Mouse (Mus musculus) liver, embryonic 11.5 days (tissue): ENCODE data around the gene Lrrc36. TPM values are rescaled to one million over a fixed set of nuclear protein-coding genes. Genes with fewer than 3 reads are reported as not detected.

Experiments used
- ATAC-seq: fragments of 200-750 bp; cut with Nextera tagmentation; replicated peaks from 2 replicates; pipeline ENCODE4 v1.8.0; 2017; ENCODE audit warnings: moderate number of reproducible peaks, mild to moderate bottlenecking, moderate TSS enrichment, moderate library complexity; ENCODE audit not compliant: low FRiP score
- DNase-seq: peaks from one replicate; pipeline ENCODE4 v3.0.0-alpha.2; 2017; ENCODE audit warnings: low spot score
- H3K27ac ChIP-seq: fragments of 300-500 bp; sonication (generic); 2 replicates; pipeline ENCODE4 v1.5.1; 2014; ENCODE audit warnings: mild to moderate bottlenecking, low read depth, low read length, control low read depth
- H3K27me3 ChIP-seq: fragments of 300-500 bp; sonication (generic); replicated peaks from 2 replicates; pipeline ENCODE4 v1.6.1; 2014; ENCODE audit warnings: low read length, mixed read lengths; ENCODE audit not compliant: control insufficient read depth, insufficient read depth
- H3K36me3 ChIP-seq: fragments of 300-500 bp; sonication (generic); 2 replicates; pipeline ENCODE4 v1.6.1; 2014; ENCODE audit warnings: mild to moderate bottlenecking, low read length, moderate library complexity, mixed read lengths; ENCODE audit not compliant: control insufficient read depth, insufficient read depth
- H3K4me1 ChIP-seq: fragments of 300-500 bp; sonication (generic); replicated peaks from 2 replicates; pipeline ENCODE4 v1.6.1; 2014; ENCODE audit warnings: low read length, mixed read lengths; ENCODE audit not compliant: control insufficient read depth, insufficient read depth
- H3K4me2 ChIP-seq: fragments of 300-500 bp; sonication (generic); 2 replicates; pipeline ENCODE4 v1.6.1; 2014; ENCODE audit warnings: mild to moderate bottlenecking, control low read depth, moderate library complexity
- H3K4me3 ChIP-seq: fragments of 300-500 bp; sonication (generic); 2 replicates; pipeline ENCODE4 v1.5.1; 2014; ENCODE audit warnings: low read depth, low read length, control low read depth
- H3K9ac ChIP-seq: fragments of 300-500 bp; sonication (generic); 2 replicates; pipeline ENCODE4 v1.6.1; 2014; ENCODE audit warnings: low read depth, low read length, control low read depth
- H3K9me3 ChIP-seq: fragments of 300-500 bp; sonication (generic); 2 replicates; pipeline ENCODE4 v1.6.1; 2016; ENCODE audit warnings: low read length, inconsistent platforms, mixed read lengths; ENCODE audit not compliant: control insufficient read depth
- WGBS: fragments of 180-500 bp; shearing (Covaris S2); extraction: QIAGEN DNeasy Blood & Tissue Kit; methylation state at CpG from one replicate; pipeline ENCODE4 v1.1.7; 2014; 5-methylcytosine and 5-hydroxymethylcytosine counted together
- polyA plus RNA-seq: library from polyadenylated mRNA; unstranded; fragments of >200 nt; fragmentation: Nextera tagmentation; extraction: Ambion mirVana; gene quantifications from 2 replicates; pipeline ENCODE4 v1.2.1, GENCODE M21; 2014

The Lrrc36 gene
- polyA plus RNA-seq, 1 experiment from 2014 or later: 0.19 TPM

- Histone ChIP-seq H3K4me1 (peaks cover 41% of the 10 kb centered on the region), H3K9ac (0 out of 2 replicates have a peak within 1 kb of the TSS, but pooled peaks have one; percentile 26), H3K27ac (no peak within 1 kb of the TSS), H3K36me3 (no peaks in the 10 kb centered on the region), H3K9me3 (no peaks in the 10 kb centered on the region), H3K27me3 (peaks cover 56% of the 10 kb centered on the region), H3K4me3 (peak within 1 kb of the TSS; percentile 32), H3K4me2 (peak within 1 kb of the TSS; percentile 56)
- ATAC-seq (peak; percentile 83), DNase-seq (peak; percentile 87)
- 5% methylated on average over 25 of the region's 25 CpGs for WGBS
Measured at GRCm38 (mm10) chr8:105471314-105472015, 58.1 kb downstream of the Lrrc36 start, which contains the start of gene Tppp3. Gene Tppp3 (minus strand): TSS chr8:105471526.

DNA sequence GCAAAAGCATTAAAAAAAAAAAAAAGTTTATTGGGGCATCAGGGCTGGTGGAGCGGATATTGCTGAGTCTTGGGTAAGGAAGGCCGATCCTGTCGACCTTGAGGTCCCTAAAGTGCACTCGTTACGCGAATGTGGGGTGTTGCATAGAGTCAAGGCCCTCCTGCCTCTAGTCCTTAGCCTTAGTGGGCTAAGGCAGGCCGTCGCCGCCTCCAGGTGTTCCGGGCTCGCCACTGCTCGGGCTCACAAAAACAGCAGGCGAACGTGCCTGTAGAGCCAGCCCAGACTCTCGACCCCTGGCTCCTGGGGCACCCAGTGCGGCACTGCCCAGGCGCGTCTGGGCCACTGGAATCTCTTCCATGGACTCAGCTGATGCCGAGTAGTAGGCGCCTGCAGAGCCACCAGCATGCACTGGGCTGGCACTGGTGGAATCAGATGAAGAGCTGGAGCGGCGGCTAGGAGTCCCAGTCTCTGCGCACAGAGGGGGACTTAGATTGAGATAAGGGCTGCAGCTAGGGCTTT, 59.1 kb downstream of the Lrrc36 start:
- 16% methylated on average over 23 of the region's 23 CpGs for WGBS
- Histone ChIP-seq H3K27ac (no peak overlapping the region), H3K9me3 (no peaks in the 10 kb centered on the region), H3K4me2 (peak overlapping the region; percentile 11; the same call in 1 of the 2 replicates), H3K27me3 (peaks cover 56% of the 10 kb centered on the region), H3K4me1 (peaks cover 41% of the 10 kb centered on the region), H3K9ac (no peak overlapping the region), H3K36me3 (no peaks in the 10 kb centered on the region), H3K4me3 (no peak overlapping the region)
- no peak for ATAC-seq
- DNase-seq: no peak

DNA sequence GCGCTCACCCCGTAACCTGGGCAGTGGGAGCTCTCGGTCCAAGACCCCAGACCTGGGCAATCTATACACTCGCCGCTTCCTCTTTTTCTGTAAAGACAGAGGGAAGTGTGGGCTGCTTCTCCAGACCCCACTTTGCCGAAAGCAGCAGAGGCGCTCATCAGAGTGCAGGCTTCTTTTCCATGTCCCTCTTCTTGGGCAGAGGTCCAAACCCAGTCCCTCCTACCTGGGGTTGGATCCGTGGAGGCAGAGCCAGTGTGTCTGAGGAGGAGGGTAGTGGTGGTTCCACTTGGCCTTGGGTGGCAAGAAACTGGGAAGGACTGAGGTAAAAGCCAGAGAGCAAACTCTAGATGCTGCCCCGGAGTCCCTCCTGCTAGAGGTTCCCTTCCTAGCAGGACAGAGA, 59.6 kb downstream of the Lrrc36 start:
- H3K4me1 ChIP-seq: peaks cover 41% of the 10 kb centered on the region
- H3K27me3 ChIP-seq: peaks cover 56% of the 10 kb centered on the region
- no peak overlapping the region for H3K27ac ChIP-seq
- 30% methylated on average over 9 of the region's 9 CpGs for WGBS
- H3K4me3 ChIP-seq: no peak overlapping the region
- ATAC-seq: no peak
- H3K4me2 ChIP-seq: no peak overlapping the region
- DNase-seq: no peak
- H3K9me3 ChIP-seq: no peaks in the 10 kb centered on the region
- no peak overlapping the region for H3K9ac ChIP-seq
- H3K36me3 ChIP-seq: no peaks in the 10 kb centered on the region

GRCm38 (mm10) chr8:105473816-105474606, 60.6 kb downstream of the Lrrc36 start:
- ATAC-seq (no peak), DNase-seq (no peak)
- 28% methylated on average over 17 of the region's 17 CpGs for WGBS
- no peak overlapping the region for H3K27ac ChIP-seq
- H3K36me3 ChIP-seq: no peaks in the 10 kb centered on the region
- H3K4me3 ChIP-seq: no peak overlapping the region
- no peaks in the 10 kb centered on the region for H3K9me3 ChIP-seq
- H3K4me1 ChIP-seq: peaks cover 40% of the 10 kb centered on the region
- H3K27me3 ChIP-seq: peaks cover 56% of the 10 kb centered on the region
- peak overlapping the region; percentile 18; the same call in 1 of the 2 replicates for H3K4me2 ChIP-seq
- H3K9ac ChIP-seq: no peak overlapping the region

- no peak overlapping the region for H3K9ac ChIP-seq
- H3K4me3 ChIP-seq: no peak overlapping the region
- no peak overlapping the region for H3K27ac ChIP-seq
- H3K4me2 ChIP-seq: no peak overlapping the region
- no peaks in the 10 kb centered on the region for H3K36me3 ChIP-seq
- peaks cover 55% of the 10 kb centered on the region for H3K27me3 ChIP-seq
- WGBS: 42% methylated on average over 5 of the region's 5 CpGs
- peaks cover 33% of the 10 kb centered on the region for H3K4me1 ChIP-seq
- DNase-seq (no peak), ATAC-seq (no peak)
- H3K9me3 ChIP-seq: no peaks in the 10 kb centered on the region
Measured at GRCm38 (mm10) chr8:105474680-105475079, 61.3 kb downstream of the Lrrc36 start.

- Histone ChIP-seq H3K4me1 (peaks cover 28% of the 10 kb centered on the region), H3K4me2 (no peak overlapping the region), H3K27me3 (peaks cover 49% of the 10 kb centered on the region), H3K9ac (no peak overlapping the region), H3K4me3 (no peak overlapping the region), H3K36me3 (no peaks in the 10 kb centered on the region), H3K27ac (no peak overlapping the region), H3K9me3 (no peaks in the 10 kb centered on the region)
- ATAC-seq: no peak
- 69% methylated on average over 4 of the region's 4 CpGs for WGBS
- DNase-seq: no peak
Measured at GRCm38 (mm10) chr8:105475254-105475653, 61.9 kb downstream of the Lrrc36 start.

GRCm38 (mm10) chr8:105475742-105476141, 62.4 kb downstream of the Lrrc36 start:
- Histone ChIP-seq H3K9me3 (no peaks in the 10 kb centered on the region), H3K4me2 (no peak overlapping the region), H3K27me3 (peaks cover 44% of the 10 kb centered on the region), H3K9ac (no peak overlapping the region), H3K27ac (no peak overlapping the region), H3K36me3 (no peaks in the 10 kb centered on the region), H3K4me1 (peaks cover 23% of the 10 kb centered on the region), H3K4me3 (no peak overlapping the region)
- DNase-seq: no peak
- WGBS: 86% methylated on average over 8 of the region's 8 CpGs
- ATAC-seq: no peak

GRCm38 (mm10) chr8:105476161-105476560, 62.8 kb downstream of the Lrrc36 start:
- no peak overlapping the region for H3K4me2 ChIP-seq
- peaks cover 19% of the 10 kb centered on the region for H3K4me1 ChIP-seq
- H3K27ac ChIP-seq: no peak overlapping the region
- 81% methylated on average over 7 of the region's 7 CpGs for WGBS
- H3K9me3 ChIP-seq: no peaks in the 10 kb centered on the region
- DNase-seq (no peak), ATAC-seq (no peak)
- H3K27me3 ChIP-seq: peaks cover 40% of the 10 kb centered on the region
- H3K36me3 ChIP-seq: no peaks in the 10 kb centered on the region
- H3K9ac ChIP-seq: no peak overlapping the region
- no peak overlapping the region for H3K4me3 ChIP-seq
